Mouse (Mus musculus): ENCODE measurements around the gene Yae1d1. TPM values are rescaled to one million over a fixed set of nuclear protein-coding genes. Genes with fewer than 3 reads are reported as not detected.

Gene Yae1d1
- polyA plus RNA-seq, 1 experiment, result 5.9 TPM

GRCm38 (mm10) chr13:17942338-17942737 lies 50.8 kb downstream of the Yae1d1 start:
- WGBS, result 66% methylated on average over 6 of the region's 6 CpGs
- DNase-seq (ENCODE audit: low read depth, low spot score), result no peak

Other genes with a start within 250 kb of the Yae1d1 start
- 11.2 and 19.7 TPM in 2 replicates for gene Cdk13, start 188.3 kb downstream of the Yae1d1 start, polyA plus RNA-seq (2012; rRNA removed)
- 19.9 and 26.9 TPM in 2 replicates for gene Rala, start 49.1 kb downstream of the Yae1d1 start, polyA plus RNA-seq (2012; rRNA removed)

All from large intestine, adult 2 months (tissue).